Mouse (Mus musculus) heart, embryonic 13.5 days (tissue): ENCODE data around the gene Gm14139. TPM values are rescaled to one million over a fixed set of nuclear protein-coding genes. Genes with fewer than 3 reads are reported as not detected.

Experiments used
- polyA plus RNA-seq: library from polyadenylated mRNA; unstranded; fragments of >200 nt; fragmentation: Nextera tagmentation; extraction: Ambion mirVana; gene quantifications from 2 replicates; pipeline ENCODE4 v1.2.1, GENCODE M21; 2015

Gene Gm14139
- polyA plus RNA-seq, 1 experiment from 2014 or later = 0.16 TPM

Other genes starting within 250 kb of the Gm14139 start
- gene Zfp120, start 45.0 kb upstream of the Gm14139 start, polyA plus RNA-seq = 4.4 and 5.2 TPM in 2 replicates
- not detected in 2 replicates for gene Gm10770, start 2.1 kb upstream of the Gm14139 start, polyA plus RNA-seq
- gene Zfp937, start 36.3 kb downstream of the Gm14139 start, polyA plus RNA-seq = 4.0 and 4.1 TPM in 2 replicates
- gene Gm21994, start 73.8 kb downstream of the Gm14139 start, polyA plus RNA-seq = 2.9 and 3.2 TPM in 2 replicates
- not detected in 2 replicates for gene Gm14124, start 75.8 kb downstream of the Gm14139 start, polyA plus RNA-seq
- gene Gm10130, start 141.9 kb downstream of the Gm14139 start, polyA plus RNA-seq = 1.9 and 2.2 TPM in 2 replicates
- 3.6 and 3.9 TPM in 2 replicates for gene 3300002I08Rik, start 181.0 kb downstream of the Gm14139 start, polyA plus RNA-seq